Mouse (Mus musculus): ENCODE data around the gene Blcap.

GRCm38 (mm10) chr2:157534163-157534562 is 36.9 kb downstream of the Blcap start:
- TF ChIP-seq POLR2A (IDR thresholded peaks at IDR 0.05; ENCODE audit: low read depth, low read length) (no peak), CTCF (IDR thresholded peaks at IDR 0.05; ENCODE audit: extremely low read depth, insufficient read length, insufficient replicate concordance, low read depth, low read length) (no peak)

Measured in small intestine, adult 2 months (tissue).